Mouse (Mus musculus) stomach, embryonic 16.5 days (tissue): ENCODE data around the gene Tfam. TPM values are rescaled to one million over a fixed set of nuclear protein-coding genes. Genes with fewer than 3 reads are reported as not detected.

ENCODE experiments used
- ATAC-seq: fragments of 200-750 bp; cut with Nextera tagmentation; 2 replicates; pipeline ENCODE4 v1.8.0; 2017; ENCODE audit warnings: moderate number of reproducible peaks, moderate TSS enrichment; ENCODE audit not compliant: insufficient read depth, low FRiP score
- H3K27ac ChIP-seq: fragments of 300-500 bp; sonication (generic); 2 replicates; pipeline ENCODE4 v1.5.1; 2014; ENCODE audit warnings: low read length
- H3K27me3 ChIP-seq: fragments of 300-500 bp; sonication (generic); 2 replicates; pipeline ENCODE4 v1.6.1; 2014; ENCODE audit warnings: low read length, control low read depth, mixed read lengths; ENCODE audit not compliant: control insufficient read depth, insufficient read depth
- H3K36me3 ChIP-seq: fragments of 300-500 bp; sonication (generic); 2 replicates; pipeline ENCODE4 v1.6.1; 2014; ENCODE audit warnings: low read length; ENCODE audit not compliant: control insufficient read depth, insufficient read depth
- H3K4me1 ChIP-seq: fragments of 300-500 bp; sonication (generic); 2 replicates; pipeline ENCODE4 v1.6.1; 2014; ENCODE audit warnings: low read length, control low read depth, mixed read lengths; ENCODE audit not compliant: control insufficient read depth, insufficient read depth
- H3K4me2 ChIP-seq: fragments of 300-500 bp; sonication (generic); 2 replicates; pipeline ENCODE4 v1.6.1; 2014; ENCODE audit warnings: low read depth, low read length, mixed read lengths
- H3K4me3 ChIP-seq: fragments of 300-500 bp; sonication (generic); replicated peaks from 2 replicates; pipeline ENCODE4 v1.5.1; 2014; ENCODE audit warnings: mild to moderate bottlenecking, low read length
- H3K9ac ChIP-seq: fragments of 300-500 bp; sonication (generic); 2 replicates; pipeline ENCODE4 v1.6.1; 2014; ENCODE audit warnings: low read length
- H3K9me3 ChIP-seq: fragments of 300-500 bp; sonication (generic); replicated peaks from 2 replicates; pipeline ENCODE4 v1.6.1; 2016; ENCODE audit warnings: low read length, control low read depth; ENCODE audit not compliant: control insufficient read depth
- WGBS: fragments of 180-500 bp; shearing (Covaris S2); extraction: QIAGEN DNeasy Blood & Tissue Kit; methylation state at CpG from one replicate; pipeline ENCODE4 v1.1.7; 2014; 5-methylcytosine and 5-hydroxymethylcytosine counted together
- polyA plus RNA-seq: library from polyadenylated mRNA; unstranded; fragments of >200 nt; fragmentation: Nextera tagmentation; extraction: Ambion mirVana; gene quantifications from 2 replicates; pipeline ENCODE4 v1.2.1, GENCODE M21; 2015

The Tfam gene
- polyA plus RNA-seq, 1 experiment from 2014 or later: 76.1 TPM

GRCm38 (mm10) chr10:71258943-71259342, 20.9 kb upstream of the Tfam start:
- no peak overlapping the region for H3K4me2 ChIP-seq
- no peaks in the 10 kb centered on the region for H3K9me3 ChIP-seq
- ATAC-seq: no peak
- no peaks in the 10 kb centered on the region for H3K27me3 ChIP-seq
- 87% methylated on average over 5 of the region's 5 CpGs for WGBS
- H3K36me3 ChIP-seq: peaks cover 4% of the 10 kb centered on the region; the same call in 1 of the 2 replicates
- H3K27ac ChIP-seq: no peak overlapping the region
- H3K4me3 ChIP-seq: no peak overlapping the region
- no peaks in the 10 kb centered on the region for H3K4me1 ChIP-seq
- no peak overlapping the region for H3K9ac ChIP-seq

GRCm38 (mm10) chr10:71258516-71258915, 20.4 kb upstream of the Tfam start:
- Histone ChIP-seq H3K4me1 (no peaks in the 10 kb centered on the region), H3K9me3 (no peaks in the 10 kb centered on the region), H3K36me3 (peaks cover 4% of the 10 kb centered on the region; the same call in 1 of the 2 replicates), H3K9ac (no peak overlapping the region), H3K27ac (no peak overlapping the region), H3K4me2 (no peak overlapping the region), H3K27me3 (no peaks in the 10 kb centered on the region), H3K4me3 (no peak overlapping the region)
- ATAC-seq: no peak
- whole genome bisulfite sequencing: 79% methylated on average over 8 of the region's 8 CpGs

- Histone ChIP-seq H3K4me2 (no peak overlapping the region), H3K4me3 (no peak overlapping the region), H3K27me3 (no peaks in the 10 kb centered on the region), H3K4me1 (no peaks in the 10 kb centered on the region), H3K36me3 (peaks cover 4% of the 10 kb centered on the region; the same call in 1 of the 2 replicates), H3K9ac (no peak overlapping the region), H3K27ac (no peak overlapping the region), H3K9me3 (no peaks in the 10 kb centered on the region)
- no peak for ATAC-seq
- WGBS: 60% methylated on average over 4 of the region's 4 CpGs
Observed at GRCm38 (mm10) chr10:71253147-71253546, 15.1 kb upstream of the Tfam start.

- H3K9ac ChIP-seq: no peak overlapping the region
- H3K27me3 ChIP-seq: no peaks in the 10 kb centered on the region
- no peaks in the 10 kb centered on the region for H3K4me1 ChIP-seq
- ATAC-seq: no peak
- 79% methylated on average over 5 of the region's 5 CpGs for WGBS
- H3K9me3 ChIP-seq: no peaks in the 10 kb centered on the region
- H3K4me2 ChIP-seq: no peak overlapping the region
- no peak overlapping the region for H3K4me3 ChIP-seq
- H3K27ac ChIP-seq: no peak overlapping the region
- peaks cover 4% of the 10 kb centered on the region; the same call in 1 of the 2 replicates for H3K36me3 ChIP-seq
Observed at GRCm38 (mm10) chr10:71252421-71252820, 14.3 kb upstream of the Tfam start.

DNA sequence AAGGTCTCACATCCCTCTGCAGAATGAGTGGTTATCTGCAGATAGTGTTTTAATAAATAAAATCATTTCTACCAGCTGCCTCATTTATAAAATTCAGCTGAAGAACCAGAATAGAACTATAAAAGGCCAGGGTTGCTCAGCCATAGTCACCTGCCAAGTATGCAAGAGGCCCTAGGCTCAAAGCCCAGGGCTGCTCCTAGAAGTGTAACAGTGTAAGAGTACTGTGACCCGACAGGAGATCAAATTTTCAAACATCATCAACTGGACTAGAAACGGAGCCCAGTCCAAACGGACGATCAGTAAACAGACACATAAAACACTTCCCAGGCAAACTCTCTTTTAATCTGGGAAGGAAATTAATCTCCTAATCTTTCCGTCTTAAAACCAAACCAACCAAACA, 13.8 kb upstream of the Tfam start:
- Histone ChIP-seq H3K4me3 (no peak overlapping the region), H3K9me3 (no peaks in the 10 kb centered on the region), H3K4me1 (no peaks in the 10 kb centered on the region), H3K4me2 (no peak overlapping the region), H3K9ac (no peak overlapping the region), H3K27me3 (no peaks in the 10 kb centered on the region), H3K36me3 (peaks cover 4% of the 10 kb centered on the region; the same call in 1 of the 2 replicates), H3K27ac (no peak overlapping the region)
- ATAC-seq: no peak
- WGBS: 69% methylated on average over 5 of the region's 5 CpGs

- Histone ChIP-seq H3K27ac (no peak overlapping the region), H3K36me3 (peaks cover 4% of the 10 kb centered on the region; the same call in 1 of the 2 replicates), H3K4me1 (no peaks in the 10 kb centered on the region), H3K27me3 (no peaks in the 10 kb centered on the region), H3K9ac (no peak overlapping the region), H3K4me2 (no peak overlapping the region), H3K4me3 (no peak overlapping the region), H3K9me3 (no peaks in the 10 kb centered on the region)
- WGBS: 90% methylated on average over 5 of the region's 5 CpGs
- ATAC-seq: no peak
Observed at GRCm38 (mm10) chr10:71251256-71251655, 13.2 kb upstream of the Tfam start.

- 83% methylated on average over 17 of the region's 17 CpGs for WGBS
Observed at GRCm38 (mm10) chr10:71250472-71250871, 12.4 kb upstream of the Tfam start.

DNA sequence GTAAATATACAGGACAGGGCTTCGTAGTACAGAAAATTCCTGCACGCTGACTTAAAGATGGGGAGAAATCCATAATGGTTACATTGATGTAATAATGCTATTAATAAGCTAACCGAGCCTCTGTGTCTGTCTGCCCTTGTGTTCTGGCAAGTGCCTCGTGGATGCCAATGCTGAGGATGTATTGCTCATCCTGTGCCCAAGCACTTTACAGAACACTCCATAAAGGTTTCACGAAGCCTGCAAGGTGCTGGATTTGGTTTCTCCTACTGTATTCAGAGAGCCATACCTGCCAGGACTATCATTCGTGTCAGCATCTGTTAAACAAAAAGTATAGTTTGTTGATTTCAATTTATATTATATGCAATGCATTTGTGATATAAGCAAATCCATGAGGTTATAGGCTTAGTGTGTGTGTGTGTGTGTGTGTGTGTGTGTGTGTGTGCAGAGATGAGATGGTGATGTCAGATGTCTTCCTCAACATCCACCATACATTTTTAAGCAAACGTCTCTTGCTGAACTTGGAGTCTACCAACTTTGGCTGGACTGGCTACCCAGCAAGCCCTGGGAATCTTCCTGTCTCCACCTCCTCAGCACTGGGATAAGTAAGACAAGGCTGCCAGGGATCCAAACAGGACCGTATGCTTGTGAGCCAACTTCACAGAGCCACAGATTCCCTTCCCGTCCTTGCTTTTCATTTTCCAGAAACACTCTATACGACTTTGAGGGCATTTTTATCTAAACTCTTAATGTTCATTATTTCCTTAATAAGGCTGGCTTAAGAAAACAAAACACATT, 11.2 kb upstream of the Tfam start:
- Histone ChIP-seq H3K9me3 (no peaks in the 10 kb centered on the region), H3K4me2 (no peak overlapping the region), H3K27me3 (no peaks in the 10 kb centered on the region), H3K4me1 (no peaks in the 10 kb centered on the region), H3K27ac (no peak overlapping the region), H3K4me3 (no peak overlapping the region), H3K36me3 (no peaks in the 10 kb centered on the region), H3K9ac (no peak overlapping the region)
- 70% methylated on average over 10 of the region's 10 CpGs for WGBS
- ATAC-seq: no peak

More at GRCm38 (mm10) chr10:71250472-71250871, 12.4 kb upstream of the Tfam start:
- no peak overlapping the region for H3K4me3 ChIP-seq
- H3K4me1 ChIP-seq: no peaks in the 10 kb centered on the region
- H3K9me3 ChIP-seq: no peaks in the 10 kb centered on the region
- H3K27me3 ChIP-seq: no peaks in the 10 kb centered on the region
- no peak overlapping the region for H3K9ac ChIP-seq
- H3K36me3 ChIP-seq: peaks cover 4% of the 10 kb centered on the region; the same call in 1 of the 2 replicates
- H3K4me2 ChIP-seq: no peak overlapping the region
- no peak overlapping the region for H3K27ac ChIP-seq
- no peak for ATAC-seq

- 34% methylated on average over 7 of the region's 7 CpGs for WGBS
- Histone ChIP-seq H3K4me2 (no peak overlapping the region), H3K4me3 (no peak overlapping the region), H3K9me3 (no peaks in the 10 kb centered on the region), H3K9ac (no peak overlapping the region), H3K36me3 (no peaks in the 10 kb centered on the region), H3K27ac (no peak overlapping the region), H3K4me1 (no peaks in the 10 kb centered on the region), H3K27me3 (no peaks in the 10 kb centered on the region)
- no peak for ATAC-seq
Observed at GRCm38 (mm10) chr10:71246956-71247355, 8.9 kb upstream of the Tfam start.
